ENCODE assay signal across 13 mouse cellular contexts in the genomic region with DNA sequence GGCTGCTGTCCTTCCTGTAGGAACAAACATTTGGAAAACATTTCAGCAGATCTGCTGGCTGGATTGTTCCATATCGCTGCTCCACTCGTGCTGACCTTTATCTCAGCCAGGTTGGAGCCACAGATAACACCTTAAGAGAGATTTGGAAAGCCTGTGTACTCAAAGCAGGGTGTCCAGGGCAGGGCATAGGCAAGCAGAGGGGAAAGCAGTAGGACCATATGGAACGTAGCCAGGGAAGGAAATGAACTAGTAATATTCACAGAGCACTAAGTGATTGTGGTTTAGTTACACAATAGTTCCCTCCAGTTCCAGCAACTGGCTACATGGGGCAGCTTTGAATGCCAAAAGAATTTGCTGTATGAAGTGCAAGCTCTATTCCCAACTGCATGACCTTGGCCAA. TPM values are rescaled to one million over a fixed set of nuclear protein-coding genes. Genes with fewer than 3 reads are reported as not detected.
DNase-seq lines count a peak whose midpoint lies in the region; ATAC-seq and TF ChIP-seq lines count a peak whose summit lies in the region.
"Had no signal": no experiment of that assay in that cellular context is flagged by ENCODE, and none has a peak within 500 bp of the region (broad histone marks: within the 10 kb centered on the region; RNA-seq: fewer than 3 reads in every experiment).

No protein-coding gene starts in this region.

- H3K27ac ChIP-seq in liver, embryonic 13.5 days = peak overlapping the region; percentile 3; the same call in 1 of the 2 replicates
- H3K27ac ChIP-seq in liver, postnatal 0 days (ENCODE audit: low read depth) = no peak overlapping the region
- no peak overlapping the region for H3K27ac ChIP-seq in lung, embryonic 15.5 days
- no peak overlapping the region for H3K27ac ChIP-seq in forebrain, embryonic 12.5 days
- H3K27ac ChIP-seq in forebrain, embryonic 16.5 days (ENCODE audit: low read length) = no peak overlapping the region
- H3K27ac ChIP-seq in layer of hippocampus, adult 2 months = no peak overlapping the region
- H3K27ac ChIP-seq in neural tube, embryonic 15.5 days (replicated peaks) = no peak overlapping the region
- H3K27ac ChIP-seq: heart, embryonic 13.5 days; hindbrain, embryonic 14.5 days; kidney, embryonic 15.5 days had no signal

- H3K4me1 ChIP-seq in liver, embryonic 13.5 days (replicated peaks) = peaks cover 31% of the 10 kb centered on the region
- no peaks in the 10 kb centered on the region for H3K4me1 ChIP-seq in liver, postnatal 0 days (ENCODE audit: insufficient read depth)
- 0 out of 2 replicates have a peak, but pooled peaks cover 6% of the 10 kb centered on the region for H3K4me1 ChIP-seq in lung, embryonic 15.5 days
- no peaks in the 10 kb centered on the region for H3K4me1 ChIP-seq in forebrain, embryonic 12.5 days
- H3K4me1 ChIP-seq in forebrain, embryonic 16.5 days (replicated peaks; ENCODE audit: control insufficient read depth, insufficient read depth, low read length) = no peaks in the 10 kb centered on the region
- H3K4me1 ChIP-seq in neural tube, embryonic 15.5 days = no peaks in the 10 kb centered on the region
- H3K4me1 ChIP-seq: kidney, embryonic 15.5 days had no signal

- no peaks in the 10 kb centered on the region for H3K27me3 ChIP-seq in liver, embryonic 13.5 days
- H3K27me3 ChIP-seq in liver, postnatal 0 days (ENCODE audit: insufficient read depth, low read length) = no peaks in the 10 kb centered on the region
- H3K27me3 ChIP-seq in lung, embryonic 15.5 days = no peaks in the 10 kb centered on the region
- no peaks in the 10 kb centered on the region for H3K27me3 ChIP-seq in forebrain, embryonic 12.5 days
- H3K27me3 ChIP-seq in forebrain, embryonic 16.5 days (replicated peaks; ENCODE audit: control insufficient read depth, insufficient read depth, low read length) = no peaks in the 10 kb centered on the region
- H3K27me3 ChIP-seq in neural tube, embryonic 15.5 days (replicated peaks) = no peaks in the 10 kb centered on the region
- H3K27me3 ChIP-seq: heart, embryonic 13.5 days; kidney, embryonic 15.5 days had no signal

- TF ChIP-seq EP300 in liver, postnatal 0 days (IDR thresholded peaks at IDR 0.05; ENCODE audit: low read depth) = no peak

- ATAC-seq in liver, embryonic 13.5 days (ENCODE audit: low read depth) = no peak
- ATAC-seq in liver, postnatal 0 days = no peak
- peak; percentile 48; the same call in 1 of the 2 replicates for ATAC-seq in lung, embryonic 15.5 days (ENCODE audit: borderline replicate concordance, extremely low read depth, low FRiP score, low TSS enrichment)
- no peak for ATAC-seq in forebrain, embryonic 12.5 days (ENCODE audit: low FRiP score)
- no peak for ATAC-seq in forebrain, embryonic 16.5 days
- ATAC-seq in neural tube, embryonic 15.5 days (ENCODE audit: low FRiP score) = no peak
- ATAC-seq: midbrain, embryonic 16.5 days had no signal

- no peak for DNase-seq in liver, embryonic 13.5 days
- no peak for DNase-seq in liver, postnatal 0 days
- peak; percentile 57 for DNase-seq in cerebellum, adult 8-10 months
- no peak for DNase-seq in layer of hippocampus, adult 2 months (ENCODE audit: low spot score in 2 of 2)
- DNase-seq: right cerebral cortex, postnatal 4 days had no signal

- H3K4me2 ChIP-seq in liver, embryonic 13.5 days = no peak overlapping the region
- H3K4me2 ChIP-seq in liver, postnatal 0 days (ENCODE audit: low read depth, low read length) = no peak overlapping the region
- H3K4me2 ChIP-seq in lung, embryonic 15.5 days = no peak overlapping the region
- no peak overlapping the region for H3K4me2 ChIP-seq in forebrain, embryonic 12.5 days
- H3K4me2 ChIP-seq in forebrain, embryonic 16.5 days (ENCODE audit: low read length) = no peak overlapping the region
- H3K4me2 ChIP-seq in neural tube, embryonic 15.5 days = no peak overlapping the region
- H3K4me2 ChIP-seq: heart, embryonic 13.5 days; hindbrain, embryonic 14.5 days; kidney, embryonic 15.5 days had no signal

- 18% methylated on average over 3 of the region's 3 CpGs for WGBS in liver, embryonic 13.5 days (ENCODE audit: insufficient replicate concordance)
- WGBS in liver, postnatal 0 days (ENCODE audit: insufficient replicate concordance) = 15% methylated on average over 3 of the region's 3 CpGs
- WGBS in lung, embryonic 15.5 days = 31% methylated on average over 3 of the region's 3 CpGs
- whole genome bisulfite sequencing in forebrain, embryonic 12.5 days = 84% methylated on average over 3 of the region's 3 CpGs
- 84% methylated on average over 3 of the region's 3 CpGs for WGBS in forebrain, embryonic 16.5 days
- WGBS in neural tube, embryonic 15.5 days = 83% methylated on average over 3 of the region's 3 CpGs

- no peak overlapping the region for H3K4me3 ChIP-seq in liver, embryonic 13.5 days (replicated peaks)
- no peak overlapping the region for H3K4me3 ChIP-seq in liver, postnatal 0 days (ENCODE audit: low read depth, low read length)
- no peak overlapping the region for H3K4me3 ChIP-seq in lung, embryonic 15.5 days
- no peak overlapping the region for H3K4me3 ChIP-seq in forebrain, embryonic 12.5 days (replicated peaks)
- H3K4me3 ChIP-seq in forebrain, embryonic 16.5 days (replicated peaks; ENCODE audit: low read length) = no peak overlapping the region
- H3K4me3 ChIP-seq in layer of hippocampus, adult 2 months = no peak overlapping the region
- H3K4me3 ChIP-seq in neural tube, embryonic 15.5 days (replicated peaks) = no peak overlapping the region
- H3K4me3 ChIP-seq: heart, embryonic 13.5 days; kidney, embryonic 15.5 days had no signal

- no peaks in the 10 kb centered on the region for H3K36me3 ChIP-seq in liver, embryonic 13.5 days
- no peaks in the 10 kb centered on the region for H3K36me3 ChIP-seq in liver, postnatal 0 days (replicated peaks; ENCODE audit: insufficient read depth, low read length)
- H3K36me3 ChIP-seq in lung, embryonic 15.5 days = no peaks in the 10 kb centered on the region
- no peaks in the 10 kb centered on the region for H3K36me3 ChIP-seq in forebrain, embryonic 12.5 days (replicated peaks)
- no peaks in the 10 kb centered on the region for H3K36me3 ChIP-seq in forebrain, embryonic 16.5 days (ENCODE audit: control insufficient read depth, insufficient read depth)
- H3K36me3 ChIP-seq in neural tube, embryonic 15.5 days = no peaks in the 10 kb centered on the region
- H3K36me3 ChIP-seq: heart, embryonic 13.5 days; kidney, embryonic 15.5 days had no signal

- no peak for TF ChIP-seq CTCF in liver, postnatal 0 days (IDR thresholded peaks at IDR 0.05; ENCODE audit: low read depth)
- TF ChIP-seq CTCF in layer of hippocampus, adult 2 months (conservative IDR thresholded peaks at IDR 0.05) = no peak

- H3K9ac ChIP-seq in liver, embryonic 13.5 days = no peak overlapping the region
- no peak overlapping the region for H3K9ac ChIP-seq in liver, postnatal 0 days (replicated peaks)
- H3K9ac ChIP-seq in lung, embryonic 15.5 days = no peak overlapping the region
- no peak overlapping the region for H3K9ac ChIP-seq in forebrain, embryonic 12.5 days
- no peak overlapping the region for H3K9ac ChIP-seq in forebrain, embryonic 16.5 days (replicated peaks; ENCODE audit: low read depth, low read length)
- H3K9ac ChIP-seq in neural tube, embryonic 15.5 days (replicated peaks) = no peak overlapping the region
- H3K9ac ChIP-seq: heart, embryonic 13.5 days; hindbrain, embryonic 14.5 days; kidney, embryonic 15.5 days had no signal

- no peaks in the 10 kb centered on the region for H3K9me3 ChIP-seq in liver, embryonic 13.5 days (replicated peaks)
- no peaks in the 10 kb centered on the region for H3K9me3 ChIP-seq in liver, postnatal 0 days (ENCODE audit: low read length)
- no peaks in the 10 kb centered on the region for H3K9me3 ChIP-seq in lung, embryonic 15.5 days
- no peaks in the 10 kb centered on the region for H3K9me3 ChIP-seq in forebrain, embryonic 12.5 days
- no peaks in the 10 kb centered on the region for H3K9me3 ChIP-seq in forebrain, embryonic 16.5 days (ENCODE audit: control insufficient read depth, low read length)
- H3K9me3 ChIP-seq in neural tube, embryonic 15.5 days (replicated peaks) = no peaks in the 10 kb centered on the region
- H3K9me3 ChIP-seq: heart, embryonic 13.5 days; kidney, embryonic 15.5 days had no signal

RNA-seq across cellular contexts. Expression of a gene that starts 19.3 kb away (rescaled TPM):
- 18.6 and 21.4 TPM in 2 replicates for polyA plus RNA-seq in liver, embryonic 13.5 days (2015; fragmentation: Nextera tagmentation; extraction: Ambion mirVana)
- 7.3 and 8.5 TPM in 2 replicates for polyA plus RNA-seq in liver, postnatal 0 days (2015; fragmentation: Nextera tagmentation; extraction: Ambion mirVana)
- polyA plus RNA-seq in lung, embryonic 15.5 days (2015; fragmentation: Nextera tagmentation; extraction: Ambion mirVana) = 7.4 and 8.1 TPM in 2 replicates
- polyA plus RNA-seq in forebrain, embryonic 12.5 days (2016; fragmentation: Nextera tagmentation; extraction: Ambion mirVana) = 17.7 and 24.2 TPM in 2 replicates
- polyA plus RNA-seq in forebrain, embryonic 16.5 days (2015; fragmentation: Nextera tagmentation; extraction: Ambion mirVana) = 25.9 and 33.7 TPM in 2 replicates
- total RNA-seq in layer of hippocampus, adult 2 months (2021) = 100 to 1,000 TPM; 104 to 109 TPM
- 47.9 and 50.6 TPM in 2 replicates for polyA plus RNA-seq in neural tube, embryonic 15.5 days (2015; fragmentation: Nextera tagmentation; extraction: Ambion mirVana)

RNA-seq across cellular contexts. Expression of a gene that starts 37.5 kb away (rescaled TPM):
- polyA plus RNA-seq in liver, embryonic 13.5 days (2015; fragmentation: Nextera tagmentation; extraction: Ambion mirVana) = 1.0 and 1.2 TPM in 2 replicates
- 1.0 and 1.2 TPM in 2 replicates for polyA plus RNA-seq in liver, postnatal 0 days (2015; fragmentation: Nextera tagmentation; extraction: Ambion mirVana)
- 5.1 and 5.8 TPM in 2 replicates for polyA plus RNA-seq in lung, embryonic 15.5 days (2015; fragmentation: Nextera tagmentation; extraction: Ambion mirVana)
- 5.7 and 5.8 TPM in 2 replicates for polyA plus RNA-seq in forebrain, embryonic 12.5 days (2016; fragmentation: Nextera tagmentation; extraction: Ambion mirVana)
- 8.1 and 8.5 TPM in 2 replicates for polyA plus RNA-seq in forebrain, embryonic 16.5 days (2015; fragmentation: Nextera tagmentation; extraction: Ambion mirVana)
- 10 to 100 TPM; 28.8 to 30.7 TPM for total RNA-seq in layer of hippocampus, adult 2 months (2021)
- polyA plus RNA-seq in neural tube, embryonic 15.5 days (2015; fragmentation: Nextera tagmentation; extraction: Ambion mirVana) = 7.1 and 7.4 TPM in 2 replicates
